ENCODE assay signal across 8 mouse cellular contexts in genomic region chr5:130171423-130171954, GRCm38 (mm10). TPM values are rescaled to one million over a fixed set of nuclear protein-coding genes. Genes with fewer than 3 reads are reported as not detected.
DNase-seq lines count a peak whose midpoint lies in the region; ATAC-seq and TF ChIP-seq lines count a peak whose summit lies in the region.

Rabgef1 (plus strand) TSS chr5:130171798.

- peak within 1 kb of the TSS; percentile 83 for H3K4me2 ChIP-seq in limb, embryonic 13.5 days (replicated peaks)
- H3K4me2 ChIP-seq in midbrain, embryonic 15.5 days, result peak within 1 kb of the TSS; percentile 76

- no peaks in the 10 kb centered on the region for H3K9me3 ChIP-seq in limb, embryonic 13.5 days
- H3K9me3 ChIP-seq in midbrain, embryonic 15.5 days, result no peaks in the 10 kb centered on the region

- H3K4me3 ChIP-seq in embryonic fibroblast, embryonic 13.5 days (ENCODE audit: insufficient read depth, low read length), result peak within 1 kb of the TSS; percentile 96
- peak within 1 kb of the TSS; percentile 90 for H3K4me3 ChIP-seq in limb, embryonic 13.5 days
- H3K4me3 ChIP-seq in midbrain, embryonic 15.5 days, result peak within 1 kb of the TSS; percentile 94

- no peak for TF ChIP-seq CTCF in embryonic fibroblast, embryonic 13.5 days (IDR thresholded peaks at IDR 0.05; ENCODE audit: borderline replicate concordance, insufficient read depth, low read length)

- WGBS in limb, embryonic 13.5 days, result under 1% methylated on average over 48 of the region's 62 CpGs
- 0% methylated on average over 55 of the region's 62 CpGs for WGBS in midbrain, embryonic 15.5 days

- TF ChIP-seq POLR2A in embryonic fibroblast, embryonic 13.5 days (IDR thresholded peaks at IDR 0.05; ENCODE audit: low read depth, low read length), result peak; percentile 99

- peak within 1 kb of the TSS; percentile 61 for H3K27ac ChIP-seq in embryonic fibroblast, embryonic 13.5 days (ENCODE audit: insufficient read depth, low read length)
- peak within 1 kb of the TSS; percentile 65; the same call in 1 of the 2 replicates for H3K27ac ChIP-seq in limb, embryonic 13.5 days
- peak within 1 kb of the TSS; percentile 88 for H3K27ac ChIP-seq in midbrain, embryonic 15.5 days

- DNase-seq in A20 (ENCODE audit: low read depth, low spot score), result peak; percentile 90
- peak; percentile 96 for DNase-seq in brain, adult 2 months (ENCODE audit: low read depth, low spot score)
- peak; percentile 95 to 97 for DNase-seq in heart, adult 9 months (ENCODE audit: low spot score in 2 of 2)
- DNase-seq in kidney, adult 9 months, result peak; percentile 95
- peak; percentile 84 to 88 for DNase-seq in spleen, adult 18-20 months

- peaks cover 11% of the 10 kb centered on the region; the same call in 1 of the 2 replicates for H3K4me1 ChIP-seq in embryonic fibroblast, embryonic 13.5 days (ENCODE audit: control insufficient read depth, insufficient read depth, low read length)
- H3K4me1 ChIP-seq in limb, embryonic 13.5 days, result peaks cover 23% of the 10 kb centered on the region
- H3K4me1 ChIP-seq in midbrain, embryonic 15.5 days, result peaks cover 27% of the 10 kb centered on the region

- H3K36me3 ChIP-seq in limb, embryonic 13.5 days, result no peaks in the 10 kb centered on the region
- H3K36me3 ChIP-seq in midbrain, embryonic 15.5 days (replicated peaks), result no peaks in the 10 kb centered on the region

- no peaks in the 10 kb centered on the region for H3K27me3 ChIP-seq in limb, embryonic 13.5 days
- H3K27me3 ChIP-seq in midbrain, embryonic 15.5 days (replicated peaks), result no peaks in the 10 kb centered on the region

- ATAC-seq in limb, embryonic 13.5 days (ENCODE audit: low FRiP score, low read depth), result peak; percentile 91
- ATAC-seq in midbrain, embryonic 15.5 days (replicated peaks), result peak; percentile 95

- peak within 1 kb of the TSS; percentile 95 for H3K9ac ChIP-seq in limb, embryonic 13.5 days
- peak within 1 kb of the TSS; percentile 80 for H3K9ac ChIP-seq in midbrain, embryonic 15.5 days

RNA-seq across cellular contexts. Expression of gene Rabgef1, which starts in this region (rescaled TPM):
- 21.8 and 27.7 TPM in 2 replicates for polyA plus RNA-seq in embryonic fibroblast, embryonic 13.5 days (2011; ENCODE audit: insufficient read length, low read depth, missing spikeins)
- polyA plus RNA-seq in limb, embryonic 13.5 days (2015; fragmentation: Nextera tagmentation; extraction: Ambion mirVana), result 25.8 and 26.6 TPM in 2 replicates
- 41.1 and 46.4 TPM in 2 replicates for polyA plus RNA-seq in midbrain, embryonic 15.5 days (2015; fragmentation: Nextera tagmentation; extraction: Ambion mirVana)

Comparison
In these comparisons a context has a peak if more than half of its experiments do, and no peak if none do; other contexts are left out.
1. Peak in every context shown above with its lines: DNase-seq, ATAC-seq, H3K4me3 ChIP-seq and H3K27ac ChIP-seq.